Mouse (Mus musculus) 416B (cell line): ENCODE results near the gene Bsn.

ENCODE experiments used
- DNase-seq: peaks from one replicate; pipeline ENCODE4 v3.0.0; 2011; ENCODE audit warnings: low read depth

Bsn gene

DNA sequence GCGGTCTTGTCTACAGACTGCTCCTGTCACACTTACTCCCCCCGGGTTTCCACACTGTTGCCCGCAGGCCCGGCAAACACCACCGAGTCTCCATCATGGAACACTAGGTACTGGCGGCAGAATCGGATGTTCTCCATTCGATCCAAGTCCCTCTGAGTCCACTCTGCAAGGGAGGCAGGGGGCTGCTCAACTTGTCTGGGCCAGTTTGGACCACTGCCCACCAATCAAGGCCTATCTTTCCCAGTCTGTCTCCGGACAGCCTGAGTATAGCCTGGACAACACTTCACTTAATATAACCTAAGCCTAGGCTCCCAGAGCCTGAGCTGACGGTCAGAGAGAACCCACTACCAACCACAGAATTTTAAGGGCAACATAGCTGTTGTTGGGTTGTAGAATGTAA, 96.6 kb downstream of the Bsn start:
- peak; percentile 7 for DNase-seq

DNA sequence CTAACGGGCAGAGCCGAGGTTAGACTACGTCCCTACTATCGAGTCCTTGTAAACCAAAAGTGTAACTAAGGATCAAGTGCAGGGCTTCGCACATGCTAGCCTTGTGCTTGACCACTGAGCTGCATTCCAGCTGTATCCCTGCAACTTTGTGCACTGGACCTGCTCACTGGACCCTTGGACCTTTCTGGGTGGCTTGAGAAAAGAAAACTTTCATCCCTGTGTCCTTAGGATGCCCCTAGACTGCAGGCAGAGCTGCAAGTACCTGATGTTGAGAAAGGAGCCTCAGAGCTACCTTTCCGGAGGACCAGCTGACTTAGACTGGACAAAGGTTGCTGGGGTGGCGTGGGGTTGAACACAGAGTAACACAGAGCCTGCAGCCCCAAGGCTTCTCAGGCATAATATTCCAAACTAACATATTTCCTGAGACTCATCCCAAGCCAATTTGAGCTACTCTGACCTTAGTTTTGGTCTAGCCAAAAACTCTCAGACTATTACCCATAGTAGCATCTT, 99.5 kb downstream of the Bsn start:
- no peak for DNase-seq

DNA sequence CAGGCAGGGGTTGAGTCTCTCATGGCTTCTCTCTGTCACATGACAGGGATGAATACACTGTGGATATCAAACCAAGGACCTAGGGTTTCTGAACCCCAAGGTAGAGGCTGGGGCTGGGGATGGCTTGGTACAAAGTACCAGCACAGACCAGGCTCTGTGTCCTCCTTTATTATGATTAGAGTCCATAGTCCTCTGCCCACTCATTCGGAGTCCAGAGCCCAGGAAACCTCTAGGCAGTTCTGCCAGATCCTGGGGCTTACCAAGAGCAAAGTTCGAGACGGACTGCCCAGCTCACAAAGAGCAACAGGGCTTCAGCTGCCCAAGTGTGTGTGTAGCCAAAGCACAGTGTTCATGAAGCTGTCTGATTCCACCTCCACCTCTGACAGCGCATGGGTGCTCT, 104.9 kb downstream of the Bsn start:
- DNase-seq: no peak

DNA sequence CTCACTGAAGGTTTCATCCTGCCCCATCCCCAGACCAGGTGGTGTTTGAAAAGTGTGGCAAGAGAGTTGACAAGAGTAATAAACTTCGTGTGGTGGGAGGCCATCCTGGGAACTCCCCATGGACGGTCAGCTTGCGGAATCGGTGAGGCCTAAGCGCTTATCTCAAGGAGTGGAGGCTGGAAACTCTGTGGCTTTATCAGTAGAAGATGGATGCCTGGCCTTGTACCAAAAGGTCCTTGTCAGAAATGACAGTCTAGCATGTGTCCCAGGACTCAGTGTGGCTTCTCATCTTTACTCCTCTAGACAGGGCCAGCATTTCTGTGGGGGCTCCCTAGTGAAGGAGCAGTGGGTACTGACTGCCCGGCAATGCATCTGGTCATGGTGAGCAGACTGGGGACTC, 106.6 kb downstream of the Bsn start:
- no peak for DNase-seq

DNA sequence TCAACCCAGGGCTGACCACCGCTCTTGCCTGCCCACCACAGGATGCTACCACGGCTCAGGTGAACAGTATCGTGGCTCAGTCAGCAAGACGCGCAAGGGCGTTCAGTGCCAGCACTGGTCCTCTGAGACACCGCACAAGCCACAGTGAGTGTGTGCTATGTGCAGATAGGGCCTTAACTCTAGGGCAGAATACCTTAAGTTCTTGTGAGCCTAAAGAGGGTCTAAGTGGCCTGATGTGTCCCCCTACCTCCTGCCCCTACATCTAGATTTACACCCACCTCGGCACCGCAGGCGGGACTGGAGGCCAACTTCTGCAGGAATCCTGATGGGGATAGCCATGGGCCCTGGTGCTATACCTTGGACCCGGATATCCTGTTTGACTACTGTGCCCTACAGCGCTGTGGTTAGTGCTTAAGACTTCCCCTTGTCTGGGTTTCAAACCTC, 107.2 kb downstream of the Bsn start, which contains the start of gene Rnf123:
Rnf123 (minus strand) TSS at position 359 of the 444 bp plus-strand sequence.
- no peak for DNase-seq

DNA sequence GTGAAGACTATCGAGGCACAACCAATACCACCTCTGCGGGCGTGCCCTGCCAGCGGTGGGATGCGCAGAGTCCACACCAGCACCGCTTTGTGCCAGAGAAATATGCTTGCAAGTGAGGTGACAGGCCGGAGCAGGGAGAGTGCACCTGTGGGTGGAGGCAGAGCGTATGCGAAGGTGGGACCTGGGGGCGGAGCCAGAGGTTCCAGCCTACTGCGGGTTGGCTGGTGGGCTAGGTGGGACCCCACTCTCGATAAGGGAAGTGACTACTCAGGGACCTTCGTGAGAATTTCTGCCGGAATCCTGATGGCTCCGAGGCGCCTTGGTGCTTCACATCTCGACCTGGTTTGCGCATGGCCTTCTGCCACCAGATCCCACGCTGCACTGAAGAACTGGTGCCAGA, 107.6 kb downstream of the Bsn start:
- DNase-seq: no peak

DNA sequence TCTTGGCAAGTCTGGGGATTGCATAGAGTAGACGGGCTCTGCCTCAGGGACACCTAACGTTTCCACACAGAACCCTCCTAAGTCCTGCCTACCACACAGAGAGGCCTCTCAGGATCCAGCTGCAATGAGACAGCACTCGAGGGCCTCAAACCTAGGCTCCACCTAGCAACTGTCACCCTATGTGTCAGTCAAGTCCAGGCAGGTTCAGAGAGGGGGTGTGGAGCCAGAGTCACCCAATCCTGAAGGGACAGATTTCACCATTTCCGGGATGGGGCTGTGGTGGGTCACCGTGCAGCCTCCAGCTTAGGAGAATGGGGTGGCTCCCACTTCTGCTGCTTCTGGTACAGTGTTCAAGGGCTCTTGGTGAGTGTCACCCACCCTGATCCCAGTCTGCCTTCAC, 110.0 kb downstream of the Bsn start, which contains the start of gene Mst1:
Mst1 (plus strand) TSS at position 269 of the 400 bp plus-strand sequence.
- peak; percentile 73 for DNase-seq

DNA sequence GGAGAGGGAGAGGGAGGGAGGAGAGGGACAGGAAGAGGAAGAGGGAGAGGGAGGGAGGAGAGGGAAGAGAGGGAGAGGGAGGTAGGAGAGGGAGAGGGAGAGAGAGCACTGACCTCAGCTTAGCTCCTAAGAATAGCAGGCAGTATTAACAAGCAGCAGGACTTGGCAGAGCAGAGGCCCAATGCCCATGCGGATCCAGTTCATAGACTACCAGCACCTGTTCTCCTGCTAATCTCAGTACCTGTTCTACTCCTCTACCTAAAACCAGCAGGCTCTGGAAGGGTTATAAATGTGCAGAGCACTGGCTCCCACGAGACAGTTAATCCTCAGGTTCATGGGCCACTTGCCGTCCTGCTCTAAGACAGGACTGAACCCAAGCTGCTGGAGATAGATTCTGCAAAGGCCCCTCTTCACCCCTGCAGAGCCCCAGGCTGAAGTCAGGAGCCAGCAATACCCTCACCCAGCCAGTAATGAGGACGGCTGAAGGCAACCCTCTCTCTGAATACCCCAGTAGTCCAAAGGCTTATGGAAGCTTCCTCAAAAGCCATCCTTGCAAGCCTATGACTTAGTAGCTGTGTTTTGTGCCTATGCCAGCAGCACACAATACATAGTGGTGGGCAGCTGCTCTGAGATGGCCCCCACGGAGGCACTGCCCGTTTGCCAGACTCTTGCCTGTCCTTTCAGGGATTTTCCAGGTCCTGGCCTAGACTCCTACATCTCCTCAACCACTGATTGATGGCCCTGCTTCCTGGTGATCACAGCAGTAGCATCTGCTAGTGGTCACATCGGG, 116.8 kb downstream of the Bsn start:
- no peak for DNase-seq

DNA sequence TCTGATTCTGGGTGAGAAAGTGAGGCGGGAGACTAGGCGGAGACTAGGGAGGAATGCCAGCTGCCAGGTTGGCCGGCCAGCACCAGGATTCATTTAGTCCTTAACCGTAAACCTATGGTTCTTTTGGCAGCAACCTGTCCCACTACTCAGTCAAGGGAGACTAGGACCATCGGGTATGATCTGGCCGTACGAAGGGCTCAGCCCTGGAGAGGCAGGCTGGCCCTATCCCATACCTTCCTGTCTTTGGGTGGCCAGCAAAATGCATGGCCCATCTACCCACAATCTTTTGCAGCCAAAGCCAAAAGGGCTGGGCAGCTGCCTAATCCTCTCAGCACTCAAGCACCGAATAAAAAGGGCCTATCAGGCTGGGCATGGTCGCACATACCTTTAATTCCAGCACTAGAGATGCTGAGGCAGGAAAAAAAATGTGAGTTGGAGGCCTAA, 117.7 kb downstream of the Bsn start:
- no peak for DNase-seq

DNA sequence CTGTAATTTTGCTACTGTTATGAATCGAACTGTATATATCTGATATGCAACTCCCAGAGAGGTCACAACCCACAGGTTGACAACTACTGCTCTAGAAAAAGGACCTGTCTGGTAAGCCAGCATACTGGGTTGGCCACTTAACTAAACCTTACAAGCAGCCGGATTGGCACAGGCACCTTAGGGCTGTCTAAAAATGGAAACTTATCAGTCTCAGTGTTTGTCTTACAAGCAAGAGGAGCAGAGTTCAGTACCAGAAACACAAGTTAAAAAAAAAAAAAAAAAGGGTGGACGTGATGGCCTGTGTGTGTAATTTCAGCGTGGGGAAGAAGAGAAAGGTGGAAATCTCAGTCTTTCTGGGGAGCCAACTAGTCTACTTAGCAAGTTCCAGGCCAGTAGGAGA, 118.4 kb downstream of the Bsn start:
- DNase-seq: no peak

DNA sequence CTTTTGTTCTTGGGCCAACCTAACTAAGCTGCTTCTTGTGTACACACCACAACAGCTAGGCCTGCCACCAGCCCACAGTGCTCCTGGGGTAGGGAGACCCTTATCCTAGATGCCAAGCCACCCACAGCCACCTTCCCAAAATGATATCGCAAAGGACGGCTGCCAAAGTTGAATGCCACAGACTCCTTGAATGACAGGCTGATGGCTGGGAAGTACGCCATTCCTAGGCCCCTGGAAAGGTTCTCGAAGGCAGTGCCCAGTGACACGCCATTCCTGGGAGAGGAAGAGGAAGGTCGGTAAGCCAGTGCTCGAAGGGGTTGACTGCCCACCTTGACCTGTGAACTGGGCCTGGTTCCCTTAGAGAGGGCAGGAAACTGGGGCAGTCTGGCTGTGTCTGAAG, 120.7 kb downstream of the Bsn start:
- no peak for DNase-seq

DNA sequence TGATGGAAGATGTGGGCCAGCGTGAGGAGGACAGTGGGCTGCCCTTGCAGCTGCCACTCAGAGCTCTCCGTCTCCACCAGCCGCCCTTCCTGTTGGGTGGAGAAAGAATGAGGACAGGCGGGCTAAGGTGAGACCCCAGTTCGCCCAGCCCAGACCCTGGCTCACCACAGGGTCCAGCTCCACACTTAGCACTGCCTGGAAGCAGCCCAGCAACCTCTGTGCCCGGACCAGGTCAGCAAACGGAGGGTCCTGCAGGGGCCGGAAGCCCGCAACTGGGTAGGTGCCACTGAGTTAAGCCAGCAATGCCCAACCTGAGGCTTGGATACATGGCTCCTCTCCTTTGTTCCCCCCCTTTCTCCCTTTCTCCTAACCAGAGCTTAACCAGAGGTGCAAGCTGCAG, 121.2 kb downstream of the Bsn start:
- no peak for DNase-seq

DNA sequence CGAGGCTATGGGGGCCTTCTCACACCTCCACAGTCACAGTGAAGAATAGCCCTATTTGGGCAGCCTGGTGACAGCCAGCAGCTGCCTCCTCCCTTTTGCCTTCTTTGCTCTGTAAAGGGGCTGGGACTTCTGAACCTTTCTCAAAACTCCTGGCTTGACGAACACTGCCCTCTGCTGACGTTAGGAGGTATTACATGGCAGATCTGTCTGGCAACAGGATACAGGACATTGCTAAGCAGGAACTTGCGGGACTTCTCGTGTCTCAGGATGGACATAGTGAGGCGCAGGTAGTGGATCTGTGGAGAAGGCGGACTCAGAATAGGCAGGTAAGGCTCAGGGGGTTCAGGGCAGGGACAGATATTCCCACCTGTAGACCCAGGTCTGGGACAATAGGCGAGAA, 122.3 kb downstream of the Bsn start:
- DNase-seq: peak; percentile 89

DNA sequence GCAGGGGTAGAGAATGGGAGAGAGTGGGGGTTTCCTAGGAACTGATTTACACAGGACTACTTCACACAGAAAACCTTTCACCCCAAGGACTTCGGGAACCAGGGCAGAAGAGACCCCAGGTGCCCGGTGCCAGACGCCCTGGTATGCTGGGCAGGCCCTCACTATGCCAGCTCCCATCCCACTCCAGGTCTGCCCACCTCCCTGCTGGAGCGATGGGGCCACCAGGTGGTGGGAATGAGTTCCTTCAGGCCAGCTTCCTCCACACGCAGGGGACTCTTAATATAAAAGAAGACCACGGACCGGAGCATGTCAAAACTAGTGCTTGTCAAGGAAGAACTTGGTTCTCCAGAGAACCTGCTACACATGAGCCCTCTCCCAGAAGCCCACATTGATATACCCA, 123.0 kb downstream of the Bsn start:
- DNase-seq: no peak

DNA sequence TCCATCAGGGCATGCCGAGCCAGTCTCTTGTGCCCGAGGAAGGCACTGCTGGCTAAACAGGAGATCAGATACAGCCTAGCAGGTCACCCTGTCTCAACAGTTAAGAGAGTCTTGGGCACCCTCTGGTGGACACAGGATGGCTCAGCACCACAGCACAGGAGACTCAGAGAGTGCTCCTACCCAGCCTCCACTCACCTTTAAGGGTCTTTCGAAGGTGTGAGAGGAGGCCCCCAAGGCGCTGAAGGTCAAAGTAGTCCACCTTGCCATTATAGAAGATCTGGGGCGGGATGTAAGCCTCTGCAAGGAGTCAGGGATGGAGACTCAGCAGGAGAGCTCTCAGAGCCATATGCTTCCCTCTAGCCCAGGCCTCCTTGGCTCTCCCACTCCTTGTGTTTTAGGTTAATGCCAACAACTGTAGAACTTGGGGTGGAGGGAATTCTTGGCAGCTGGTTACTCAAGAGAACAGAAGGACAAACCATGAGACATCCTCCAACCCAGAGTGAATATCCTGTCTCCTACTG, 124.6 kb downstream of the Bsn start:
- DNase-seq: peak; percentile 76

DNA sequence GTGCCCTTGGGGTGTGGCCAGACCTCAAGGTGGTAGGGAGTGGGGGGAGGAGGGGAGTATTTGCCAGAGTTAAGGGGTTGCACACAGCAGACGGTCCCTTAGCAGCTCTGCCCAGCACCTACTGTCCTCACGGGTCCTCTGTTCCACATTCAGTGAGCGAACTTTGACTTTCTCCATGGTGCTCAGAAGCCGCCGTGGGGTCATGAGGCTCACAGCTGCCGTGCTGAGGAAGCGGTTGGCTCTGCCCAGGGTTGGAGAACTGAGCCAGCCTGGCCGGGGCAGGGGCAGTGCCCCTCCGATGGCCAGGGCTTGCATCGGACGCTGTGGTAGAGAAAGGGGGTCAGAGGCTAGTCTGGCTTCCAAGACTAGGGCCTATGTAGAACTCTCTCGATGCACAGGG, 126.8 kb downstream of the Bsn start:
- no peak for DNase-seq

DNA sequence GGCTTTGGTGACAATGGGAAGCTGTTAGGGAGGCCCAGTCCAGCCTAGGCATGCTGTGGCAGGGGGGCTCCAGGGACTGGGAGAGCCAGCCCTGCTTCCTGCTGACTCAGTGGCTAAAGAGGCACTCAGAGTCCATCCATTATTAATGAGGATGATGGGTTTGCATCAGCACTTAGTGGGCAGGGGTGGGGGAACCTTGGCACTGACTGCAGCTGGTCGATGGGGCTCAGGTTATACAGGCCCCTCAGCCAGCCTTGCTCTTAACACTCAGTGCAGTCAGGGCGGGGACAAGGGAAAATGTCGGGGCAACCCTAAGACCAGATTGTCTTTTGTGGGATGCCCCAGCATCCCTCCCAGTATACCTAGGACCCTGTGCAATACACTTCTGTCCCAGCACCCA, 128.0 kb downstream of the Bsn start:
- DNase-seq: no peak

DNA sequence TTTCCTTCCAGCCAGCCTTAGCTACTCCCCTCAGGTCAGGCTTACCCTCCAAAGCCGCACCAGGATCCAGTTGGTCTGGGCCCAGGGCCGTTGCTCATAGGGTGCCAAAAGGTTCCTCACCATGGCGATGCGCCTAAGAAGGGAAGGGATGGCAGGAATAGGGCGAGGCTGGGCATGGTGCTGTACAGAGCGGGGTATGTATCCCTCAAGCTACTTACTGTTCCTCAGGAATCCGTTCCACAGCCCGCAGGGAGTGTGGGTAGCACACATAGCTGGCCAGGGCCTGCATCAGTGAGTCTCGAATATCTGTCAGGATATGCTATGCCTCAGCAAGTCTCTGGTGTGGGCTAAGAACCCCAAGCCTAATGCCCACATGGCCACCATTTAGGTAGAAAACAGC, 131.9 kb downstream of the Bsn start:
- DNase-seq: no peak

DNA sequence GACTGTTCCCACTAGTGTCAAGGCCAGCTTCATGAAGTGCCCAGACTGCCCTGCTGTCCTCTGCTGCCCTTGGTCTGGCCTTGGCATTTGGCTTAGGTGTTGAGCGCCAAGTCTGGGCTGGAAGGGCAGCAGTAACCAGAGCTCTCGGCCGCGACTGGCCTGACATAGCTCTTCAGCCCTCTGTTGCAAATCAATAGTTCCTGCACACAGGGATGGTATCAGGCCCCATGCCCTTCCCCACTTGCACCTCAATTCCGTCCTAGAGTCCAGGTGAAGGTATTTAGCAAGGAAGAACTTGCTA, 133.0 kb downstream of the Bsn start:
- DNase-seq: no peak

DNA sequence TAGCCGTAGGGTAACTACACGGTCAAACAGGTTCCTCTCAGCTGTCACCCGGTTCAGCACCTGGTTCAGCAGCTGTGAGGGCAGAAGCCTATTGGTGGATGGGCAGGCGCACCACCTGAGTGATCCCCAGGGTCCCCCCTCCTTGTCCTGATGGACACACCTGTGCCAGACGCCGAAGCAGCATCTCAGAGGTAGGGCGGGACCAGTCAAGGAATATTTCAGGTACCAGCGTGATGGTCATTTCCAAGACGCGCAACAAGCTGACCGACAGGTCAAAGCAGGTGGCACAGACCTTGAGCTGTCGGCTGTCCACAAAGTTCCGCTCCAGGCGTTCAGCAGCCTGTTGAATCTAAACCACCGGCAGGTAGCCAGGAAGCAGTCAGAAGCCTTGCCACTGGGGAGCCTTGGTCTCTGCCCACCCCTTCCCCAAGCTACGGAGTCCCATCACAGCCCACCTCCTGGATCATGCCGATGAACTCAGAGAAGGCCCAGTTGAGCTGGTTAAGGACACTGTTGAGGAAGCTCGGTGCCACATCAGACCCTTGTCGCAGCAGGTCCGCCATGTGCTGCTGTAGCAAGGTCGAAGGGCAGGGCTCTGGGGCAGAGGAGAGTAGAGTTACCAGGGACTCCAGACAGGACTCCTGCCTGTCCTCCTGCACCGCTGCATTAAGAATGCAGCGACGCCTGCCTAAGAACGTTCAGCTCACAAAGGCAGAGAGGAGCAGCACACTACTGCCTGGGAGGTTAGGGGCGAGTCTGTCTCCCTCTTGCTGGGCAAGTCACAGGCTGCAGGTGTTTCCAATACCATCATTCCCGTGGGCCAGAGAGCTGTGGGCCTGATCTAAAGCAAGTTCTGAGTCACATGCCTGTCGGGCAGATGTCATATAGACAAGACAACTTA, 133.6 kb downstream of the Bsn start:
- DNase-seq: no peak

DNA sequence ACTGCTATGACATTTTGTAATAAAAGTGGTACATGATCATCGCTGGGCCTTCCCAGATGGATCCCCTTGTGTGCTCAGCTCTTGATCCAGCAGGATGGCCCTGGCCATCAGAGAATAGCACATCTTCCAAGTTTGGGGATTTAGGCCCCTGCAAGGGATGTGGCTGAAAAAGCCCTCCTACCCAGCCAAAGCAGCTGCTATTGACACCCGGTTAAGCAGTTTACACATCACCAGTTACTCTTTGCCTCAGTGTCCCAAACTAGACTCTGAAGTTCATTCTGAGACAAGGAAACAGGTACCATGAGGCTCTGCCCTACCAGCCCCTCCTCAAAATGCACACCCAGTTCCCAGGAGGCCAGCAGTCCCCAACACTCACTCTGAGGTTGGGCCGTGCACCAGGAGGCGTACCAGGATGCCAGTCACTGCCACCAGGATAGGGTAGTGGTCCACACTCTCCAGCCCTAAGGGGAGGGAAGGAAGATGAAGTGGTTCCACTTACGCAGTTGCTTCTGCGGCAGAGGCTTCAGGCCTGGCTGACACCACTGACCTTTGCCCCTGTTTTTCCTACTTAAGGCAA, 134.4 kb downstream of the Bsn start:
- DNase-seq: no peak

DNA sequence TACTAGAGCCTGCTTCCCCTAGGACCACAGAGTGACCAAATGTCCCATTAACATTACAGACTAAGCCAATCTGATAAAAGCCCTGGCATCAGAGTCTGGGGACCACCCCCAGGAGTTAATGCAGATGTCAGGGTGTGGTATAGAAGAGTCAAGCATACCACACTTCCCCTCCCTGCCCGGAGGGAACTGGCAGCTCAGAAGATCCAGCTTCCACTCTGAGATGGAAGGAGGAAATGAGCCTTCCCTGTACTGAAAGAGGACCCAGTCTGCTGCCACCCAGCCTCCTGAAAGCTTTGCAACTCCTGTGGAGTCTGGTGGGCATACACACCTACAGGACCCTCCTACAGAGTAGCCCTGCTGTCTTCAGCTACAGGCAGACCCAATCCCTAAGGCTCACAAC, 135.1 kb downstream of the Bsn start:
- no peak for DNase-seq
